14 mouse cellular contexts compared by ENCODE assay signal in genomic region chr4:70906771-70907749, GRCm38 (mm10).
DNase-seq lines count a peak whose midpoint lies in the region; ATAC-seq and TF ChIP-seq lines count a peak whose summit lies in the region.
"Had no signal": no experiment of that assay in that cellular context is flagged by ENCODE, and none has a peak within 500 bp of the region (broad histone marks: within the 10 kb centered on the region; RNA-seq: fewer than 3 reads in every experiment).

No protein-coding gene starts in this region.

- no peak; the same call in 1 of the 2 replicates for ATAC-seq in embryonic facial prominence, embryonic 11.5 days (replicated peaks; ENCODE audit: insufficient number of reproducible peaks, low FRiP score, low TSS enrichment, low read depth)
- ATAC-seq in liver, postnatal 0 days, result no peak
- ATAC-seq in liver, embryonic 11.5 days (replicated peaks; ENCODE audit: low FRiP score), result no peak
- peak; percentile 72 for ATAC-seq in embryonic facial prominence, embryonic 14.5 days (ENCODE audit: low read depth)
- no peak for ATAC-seq in intestine, postnatal 0 days

- H3K27ac ChIP-seq in embryonic facial prominence, embryonic 11.5 days (replicated peaks; ENCODE audit: low read depth, low read length), result no peak overlapping the region
- H3K27ac ChIP-seq in embryonic facial prominence, embryonic 10.5 days (replicated peaks), result no peak overlapping the region
- H3K27ac ChIP-seq in liver, postnatal 0 days (ENCODE audit: low read depth), result no peak overlapping the region
- H3K27ac ChIP-seq in liver, embryonic 11.5 days (ENCODE audit: low read depth, low read length), result no peak overlapping the region
- no peak overlapping the region for H3K27ac ChIP-seq in embryonic facial prominence, embryonic 14.5 days (replicated peaks; ENCODE audit: low read depth, low read length)
- H3K27ac ChIP-seq in intestine, postnatal 0 days (ENCODE audit: low read depth, low read length), result no peak overlapping the region
- H3K27ac ChIP-seq: midbrain, embryonic 12.5 days; neural tube, embryonic 12.5 days had no signal

- TF ChIP-seq EP300 in liver, postnatal 0 days (IDR thresholded peaks at IDR 0.05; ENCODE audit: low read depth), result no peak

- DNase-seq in embryonic facial prominence, embryonic 11.5 days (ENCODE audit: low spot score), result peak; percentile 51
- DNase-seq in embryonic facial prominence, embryonic 10.5 days (ENCODE audit: low spot score), result no peak
- DNase-seq in liver, postnatal 0 days, result no peak
- no peak for DNase-seq in liver, embryonic 11.5 days (ENCODE audit: low spot score)
- peak; percentile 66 for DNase-seq in embryonic facial prominence, embryonic 14.5 days (ENCODE audit: low spot score)
- DNase-seq in thymus, postnatal 4 days, result no peak
- no peak for DNase-seq in right cerebral cortex, postnatal 10 days (ENCODE audit: low spot score in 2 of 2)
- DNase-seq: cerebellum, adult 8-10 months; kidney, adult 8-10 months; left cerebral cortex, postnatal 4 days had no signal

- H3K4me2 ChIP-seq in embryonic facial prominence, embryonic 11.5 days (ENCODE audit: low read depth, low read length), result no peak overlapping the region
- no peak overlapping the region for H3K4me2 ChIP-seq in liver, postnatal 0 days (ENCODE audit: low read depth, low read length)
- no peak overlapping the region for H3K4me2 ChIP-seq in liver, embryonic 11.5 days
- no peak overlapping the region for H3K4me2 ChIP-seq in embryonic facial prominence, embryonic 14.5 days (ENCODE audit: low read depth, low read length)
- no peak overlapping the region for H3K4me2 ChIP-seq in intestine, postnatal 0 days (replicated peaks; ENCODE audit: low read depth)
- H3K4me2 ChIP-seq: heart, embryonic 12.5 days; midbrain, embryonic 12.5 days; neural tube, embryonic 12.5 days had no signal

- H3K4me1 ChIP-seq in embryonic facial prominence, embryonic 11.5 days (ENCODE audit: control insufficient read depth, insufficient read depth, low read length), result no peaks in the 10 kb centered on the region
- H3K4me1 ChIP-seq in embryonic facial prominence, embryonic 10.5 days, result no peaks in the 10 kb centered on the region
- H3K4me1 ChIP-seq in liver, postnatal 0 days (ENCODE audit: insufficient read depth), result no peaks in the 10 kb centered on the region
- no peaks in the 10 kb centered on the region for H3K4me1 ChIP-seq in liver, embryonic 11.5 days (replicated peaks; ENCODE audit: control insufficient read depth, insufficient read depth, low read length)
- H3K4me1 ChIP-seq in embryonic facial prominence, embryonic 14.5 days (ENCODE audit: control insufficient read depth, insufficient read depth, low read length), result no peaks in the 10 kb centered on the region
- no peaks in the 10 kb centered on the region for H3K4me1 ChIP-seq in intestine, postnatal 0 days (replicated peaks; ENCODE audit: control insufficient read depth, insufficient read depth, low read length)
- H3K4me1 ChIP-seq: heart, embryonic 12.5 days; midbrain, embryonic 12.5 days; neural tube, embryonic 12.5 days had no signal

- H3K36me3 ChIP-seq in embryonic facial prominence, embryonic 11.5 days (replicated peaks; ENCODE audit: control insufficient read depth, insufficient read depth, low read depth, low read length), result no peaks in the 10 kb centered on the region
- no peaks in the 10 kb centered on the region for H3K36me3 ChIP-seq in embryonic facial prominence, embryonic 10.5 days (replicated peaks)
- H3K36me3 ChIP-seq in liver, postnatal 0 days (replicated peaks; ENCODE audit: insufficient read depth, low read length), result no peaks in the 10 kb centered on the region
- H3K36me3 ChIP-seq in liver, embryonic 11.5 days (ENCODE audit: control insufficient read depth, insufficient read depth, low read length), result no peaks in the 10 kb centered on the region
- no peaks in the 10 kb centered on the region for H3K36me3 ChIP-seq in embryonic facial prominence, embryonic 14.5 days (ENCODE audit: control insufficient read depth, insufficient read depth, low read length)
- no peaks in the 10 kb centered on the region for H3K36me3 ChIP-seq in intestine, postnatal 0 days (ENCODE audit: control insufficient read depth, insufficient read depth)
- H3K36me3 ChIP-seq: heart, embryonic 12.5 days; midbrain, embryonic 12.5 days; neural tube, embryonic 12.5 days had no signal

- H3K27me3 ChIP-seq in embryonic facial prominence, embryonic 11.5 days (ENCODE audit: control insufficient read depth, insufficient read depth, low read length), result no peaks in the 10 kb centered on the region
- H3K27me3 ChIP-seq in embryonic facial prominence, embryonic 10.5 days (replicated peaks; ENCODE audit: low read depth, poor library complexity, severe bottlenecking), result no peaks in the 10 kb centered on the region
- H3K27me3 ChIP-seq in liver, postnatal 0 days (ENCODE audit: insufficient read depth, low read length), result no peaks in the 10 kb centered on the region
- no peaks in the 10 kb centered on the region for H3K27me3 ChIP-seq in liver, embryonic 11.5 days (replicated peaks; ENCODE audit: control insufficient read depth, insufficient read depth, low read length)
- H3K27me3 ChIP-seq in embryonic facial prominence, embryonic 14.5 days (replicated peaks; ENCODE audit: control insufficient read depth, insufficient read depth, low read length), result no peaks in the 10 kb centered on the region
- no peaks in the 10 kb centered on the region for H3K27me3 ChIP-seq in intestine, postnatal 0 days (replicated peaks; ENCODE audit: control insufficient read depth, insufficient read depth, low read length)
- H3K27me3 ChIP-seq: heart, embryonic 12.5 days; midbrain, embryonic 12.5 days; neural tube, embryonic 12.5 days had no signal

- WGBS in embryonic facial prominence, embryonic 11.5 days, result 42% methylated on average over 3 of the region's 3 CpGs
- WGBS in embryonic facial prominence, embryonic 10.5 days, result 66% methylated on average over 3 of the region's 3 CpGs
- WGBS in liver, postnatal 0 days (ENCODE audit: insufficient replicate concordance), result 68% methylated on average over 3 of the region's 3 CpGs
- WGBS in liver, embryonic 11.5 days, result 74% methylated on average over 3 of the region's 3 CpGs
- WGBS in embryonic facial prominence, embryonic 14.5 days, result 37% methylated on average over 3 of the region's 3 CpGs
- 54% methylated on average over 3 of the region's 3 CpGs for WGBS in intestine, postnatal 0 days

- H3K9me3 ChIP-seq in embryonic facial prominence, embryonic 11.5 days (replicated peaks; ENCODE audit: control insufficient read depth, low read length), result no peaks in the 10 kb centered on the region
- no peaks in the 10 kb centered on the region for H3K9me3 ChIP-seq in embryonic facial prominence, embryonic 10.5 days
- H3K9me3 ChIP-seq in liver, postnatal 0 days (ENCODE audit: low read length), result no peaks in the 10 kb centered on the region
- no peaks in the 10 kb centered on the region for H3K9me3 ChIP-seq in liver, embryonic 11.5 days (ENCODE audit: control insufficient read depth, low read length)
- H3K9me3 ChIP-seq in embryonic facial prominence, embryonic 14.5 days (ENCODE audit: control insufficient read depth, low read length), result no peaks in the 10 kb centered on the region
- H3K9me3 ChIP-seq in intestine, postnatal 0 days (ENCODE audit: control insufficient read depth), result no peaks in the 10 kb centered on the region
- H3K9me3 ChIP-seq: heart, embryonic 12.5 days; midbrain, embryonic 12.5 days; neural tube, embryonic 12.5 days had no signal

- no peak overlapping the region for H3K4me3 ChIP-seq in embryonic facial prominence, embryonic 11.5 days (ENCODE audit: low read depth, low read length)
- H3K4me3 ChIP-seq in embryonic facial prominence, embryonic 10.5 days, result no peak overlapping the region
- no peak overlapping the region for H3K4me3 ChIP-seq in liver, postnatal 0 days (ENCODE audit: low read depth, low read length)
- H3K4me3 ChIP-seq in liver, embryonic 11.5 days (ENCODE audit: low read depth, low read length), result no peak overlapping the region
- H3K4me3 ChIP-seq in embryonic facial prominence, embryonic 14.5 days (ENCODE audit: low read depth, low read length), result no peak overlapping the region
- no peak overlapping the region for H3K4me3 ChIP-seq in intestine, postnatal 0 days (ENCODE audit: low read depth, low read length)
- H3K4me3 ChIP-seq: heart, embryonic 12.5 days; midbrain, embryonic 12.5 days; neural tube, embryonic 12.5 days had no signal

- 0 out of 2 replicates have a peak, but pooled peaks have one; percentile 4 for TF ChIP-seq CTCF in liver, postnatal 0 days (IDR thresholded peaks at IDR 0.05; ENCODE audit: low read depth)
- TF ChIP-seq CTCF in intestine, postnatal 0 days (IDR thresholded peaks at IDR 0.05; ENCODE audit: low read depth), result peak; percentile 50

- no peak overlapping the region for H3K9ac ChIP-seq in embryonic facial prominence, embryonic 11.5 days (replicated peaks; ENCODE audit: low read length)
- H3K9ac ChIP-seq in liver, postnatal 0 days (replicated peaks), result no peak overlapping the region
- H3K9ac ChIP-seq in liver, embryonic 11.5 days (ENCODE audit: low read depth, low read length), result no peak overlapping the region
- no peak overlapping the region for H3K9ac ChIP-seq in embryonic facial prominence, embryonic 14.5 days (ENCODE audit: low read depth, low read length)
- H3K9ac ChIP-seq in intestine, postnatal 0 days (ENCODE audit: low read depth, low read length), result no peak overlapping the region
- H3K9ac ChIP-seq: heart, embryonic 12.5 days; midbrain, embryonic 12.5 days; neural tube, embryonic 12.5 days had no signal

Comparison
In these comparisons a context has a peak if more than half of its experiments do, and no peak if none do; other contexts are left out.
1. DNase-seq: peak in embryonic facial prominence, embryonic 11.5 days (single experiment) and embryonic facial prominence, embryonic 14.5 days (single experiment); none in embryonic facial prominence, embryonic 10.5 days (single experiment), liver, postnatal 0 days (single experiment), liver, embryonic 11.5 days (single experiment), thymus, postnatal 4 days (single experiment) and right cerebral cortex, postnatal 10 days (0 of 2).